Mouse (Mus musculus) kidney, adult 2 months (tissue): ENCODE results near the gene Cers5.

Experiments
- CTCF ChIP-seq: fragments of 200-500 bp; conservative IDR thresholded peaks from 2 replicates; pipeline ENCODE4 v1.5.1; 2011; ENCODE audit warnings: low read depth, mild to moderate bottlenecking, control low read depth, low read length, moderate library complexity, mixed read lengths; ENCODE audit not compliant: insufficient read depth, insufficient read length
- POLR2A ChIP-seq: fragments of 200-500 bp; IDR thresholded peaks from one replicate; pipeline ENCODE4 v1.6.1; 2011; ENCODE audit warnings: low read depth, low read length, control low read depth

DNA sequence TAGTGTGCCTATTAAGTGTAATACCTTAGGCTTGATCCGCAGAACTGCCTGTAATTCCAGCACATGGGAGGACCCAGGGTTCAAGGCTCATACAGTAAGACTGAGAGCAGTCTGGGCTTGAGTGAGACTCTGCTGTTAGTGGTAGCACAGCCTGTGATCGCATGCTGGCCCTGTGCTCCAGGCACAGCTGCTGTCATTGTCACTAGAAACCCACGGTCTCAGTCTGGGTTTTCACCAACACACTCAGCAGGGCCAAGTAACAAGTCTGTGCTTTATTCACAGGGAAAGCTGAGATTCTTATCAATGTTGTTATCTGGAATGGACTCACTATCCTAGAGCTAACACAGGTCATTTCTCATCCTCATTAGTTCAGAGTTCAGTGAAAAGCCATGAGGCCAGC is 18.5 kb downstream of the Cers5 start:
- TF ChIP-seq CTCF: no peak
- TF ChIP-seq POLR2A: no peak
